ENCODE assay signal across 30 mouse cellular contexts in the genomic region with DNA sequence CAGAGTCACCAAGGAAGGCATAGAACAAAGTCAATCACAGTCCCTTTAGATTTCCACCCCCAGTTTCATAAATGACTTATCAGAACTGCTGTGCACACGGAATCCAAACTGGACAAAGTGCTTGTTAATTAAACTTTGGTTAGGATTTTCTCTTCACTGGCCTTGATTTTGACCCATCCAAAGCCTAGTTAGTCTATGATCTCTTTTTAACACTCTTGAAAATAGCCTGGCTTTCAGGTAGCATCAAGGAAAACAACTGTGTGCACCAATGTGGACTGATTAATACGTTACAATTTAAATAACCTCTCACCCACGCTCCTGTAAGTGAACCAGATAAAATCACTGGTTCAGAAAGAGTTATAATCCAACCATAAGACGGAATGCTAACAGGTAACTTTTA. TPM values are rescaled to one million over a fixed set of nuclear protein-coding genes. Genes with fewer than 3 reads are reported as not detected.
"Had no signal": no experiment of that assay in that cellular context is flagged by ENCODE, and none has a peak within 500 bp of the region (broad histone marks: within the 10 kb centered on the region; RNA-seq: fewer than 3 reads in every experiment).

No protein-coding gene starts in this region.

- H3K4me2 ChIP-seq: heart, embryonic 11.5 days; heart, embryonic 12.5 days; heart, embryonic 13.5 days; heart, embryonic 15.5 days; hindbrain, embryonic 12.5 days; hindbrain, embryonic 13.5 days; hindbrain, embryonic 14.5 days; hindbrain, embryonic 15.5 days; intestine, embryonic 15.5 days; kidney, embryonic 15.5 days had no signal

- DNase-seq: heart, postnatal 10 days; heart, postnatal 14 days; heart, postnatal 36 days; heart, postnatal 4 days; kidney, adult 11 months; kidney, adult 18-20 months; kidney, postnatal 14 days; kidney, postnatal 25 days; layer of hippocampus, adult 9-11 months; layer of hippocampus, postnatal 36 days had no signal

- H3K9me3 ChIP-seq: heart, embryonic 10.5 days; heart, embryonic 12.5 days; hindbrain, embryonic 10.5 days; hindbrain, embryonic 12.5 days; hindbrain, embryonic 13.5 days; hindbrain, embryonic 15.5 days; intestine, embryonic 15.5 days; kidney, embryonic 15.5 days had no signal

- H3K27me3 ChIP-seq: heart, embryonic 12.5 days; heart, embryonic 13.5 days; heart, embryonic 15.5 days; hindbrain, embryonic 15.5 days; intestine, embryonic 15.5 days; kidney, embryonic 15.5 days had no signal

- H3K27ac ChIP-seq: heart, embryonic 10.5 days; heart, embryonic 13.5 days; heart, embryonic 15.5 days; hindbrain, embryonic 10.5 days; hindbrain, embryonic 12.5 days; hindbrain, embryonic 13.5 days; hindbrain, embryonic 14.5 days; hindbrain, embryonic 15.5 days; hindbrain, postnatal 0 days; intestine, embryonic 15.5 days; kidney, embryonic 15.5 days; kidney, postnatal 0 days; layer of hippocampus, adult 2 months; left cerebral cortex, adult 2 months had no signal

- ATAC-seq: hindbrain, embryonic 16.5 days; hindbrain, postnatal 0 days; inflammation-experienced regulatory T-cells, adult 6 months; intestine, embryonic 16.5 days; intestine, postnatal 0 days had no signal

- H3K4me3 ChIP-seq: heart, embryonic 10.5 days; heart, embryonic 12.5 days; heart, embryonic 13.5 days; heart, embryonic 15.5 days; hindbrain, embryonic 10.5 days; hindbrain, embryonic 12.5 days; hindbrain, embryonic 13.5 days; hindbrain, embryonic 15.5 days; intestine, embryonic 15.5 days; kidney, embryonic 15.5 days; layer of hippocampus, adult 2 months; left cerebral cortex, adult 2 months had no signal

- H3K9ac ChIP-seq: heart, embryonic 12.5 days; heart, embryonic 13.5 days; heart, embryonic 15.5 days; hindbrain, embryonic 12.5 days; hindbrain, embryonic 13.5 days; hindbrain, embryonic 14.5 days; hindbrain, embryonic 15.5 days; intestine, embryonic 15.5 days; kidney, embryonic 15.5 days had no signal

- H3K4me1 ChIP-seq: heart, embryonic 10.5 days; heart, embryonic 12.5 days; heart, embryonic 13.5 days; heart, embryonic 15.5 days; hindbrain, embryonic 10.5 days; hindbrain, embryonic 12.5 days; hindbrain, embryonic 13.5 days; hindbrain, embryonic 15.5 days; intestine, embryonic 15.5 days had no signal

- H3K36me3 ChIP-seq: heart, embryonic 10.5 days; heart, embryonic 12.5 days; heart, embryonic 13.5 days; heart, embryonic 15.5 days; hindbrain, embryonic 10.5 days; hindbrain, embryonic 12.5 days; hindbrain, embryonic 13.5 days; hindbrain, embryonic 15.5 days; intestine, embryonic 15.5 days; kidney, embryonic 15.5 days had no signal

RNA-seq across cellular contexts. Expression of a gene that starts 42.2 kb away (rescaled TPM):
- polyA plus RNA-seq: inflammation-experienced regulatory T-cells, adult 6 months had no signal
